In genomic region chr3:105790338-105790737, GRCm38 (mm10) we compare ENCODE assay signal across 19 mouse cellular contexts. TPM values are rescaled to one million over a fixed set of nuclear protein-coding genes. Genes with fewer than 3 reads are reported as not detected.
DNase-seq lines count a peak whose midpoint lies in the region; ATAC-seq and TF ChIP-seq lines count a peak whose summit lies in the region.
"Had no signal": no experiment of that assay in that cellular context is flagged by ENCODE, and none has a peak within 500 bp of the region (broad histone marks: within the 10 kb centered on the region; RNA-seq: fewer than 3 reads in every experiment).

No protein-coding gene starts in this region.

- TF ChIP-seq EP300 in liver, postnatal 0 days (IDR thresholded peaks at IDR 0.05; ENCODE audit: low read depth) = no peak
- TF ChIP-seq EP300 in stomach, postnatal 0 days (optimal IDR thresholded peaks at IDR 0.05) = no peak

- TF ChIP-seq POLR2A in liver, adult 2 months (IDR thresholded peaks at IDR 0.05; ENCODE audit: extremely low read depth, insufficient read depth, low read length) = no peak

- peak; percentile 59 for DNase-seq in liver, adult 2 months (ENCODE audit: extremely low read depth, low read depth, low spot score)
- DNase-seq in liver = no peak
- DNase-seq in liver, postnatal 0 days = peak; percentile 42
- DNase-seq in liver, embryonic 11.5 days (ENCODE audit: low spot score) = no peak
- DNase-seq in stomach, postnatal 0 days (ENCODE audit: low spot score) = no peak
- DNase-seq in heart, adult 9 months (ENCODE audit: low spot score in 2 of 2) = no peak
- DNase-seq: adrenal gland, adult 2 months; adrenal gland, adult 8-10 months; adrenal gland, postnatal 10 days; adrenal gland, postnatal 14 days; adrenal gland, postnatal 25 days; adrenal gland, postnatal 36 days; cerebellum, adult 11 months; cerebellum, adult 11-12 months had no signal

- H3K4me2 ChIP-seq in liver, embryonic 16.5 days (ENCODE audit: low read depth, low read length) = no peak overlapping the region
- H3K4me2 ChIP-seq in liver, embryonic 12.5 days = no peak overlapping the region
- no peak overlapping the region for H3K4me2 ChIP-seq in liver, postnatal 0 days (ENCODE audit: low read depth, low read length)
- no peak overlapping the region for H3K4me2 ChIP-seq in liver, embryonic 11.5 days
- no peak overlapping the region for H3K4me2 ChIP-seq in stomach, postnatal 0 days (replicated peaks; ENCODE audit: low read depth)

- no peak for TF ChIP-seq CTCF in liver, adult 2 months (IDR thresholded peaks at IDR 0.05; ENCODE audit: low read depth, low read length)
- TF ChIP-seq CTCF in liver, postnatal 0 days (IDR thresholded peaks at IDR 0.05; ENCODE audit: low read depth) = no peak
- no peak for TF ChIP-seq CTCF in stomach, postnatal 0 days (IDR thresholded peaks at IDR 0.05; ENCODE audit: low read depth)

- no peaks in the 10 kb centered on the region for H3K27me3 ChIP-seq in liver, adult 2 months (ENCODE audit: control insufficient read depth, insufficient read depth, low read length)
- no peaks in the 10 kb centered on the region for H3K27me3 ChIP-seq in liver, embryonic 16.5 days (ENCODE audit: control insufficient read depth, insufficient read depth, low read depth, low read length)
- H3K27me3 ChIP-seq in liver, embryonic 12.5 days (replicated peaks) = no peaks in the 10 kb centered on the region
- H3K27me3 ChIP-seq in liver, postnatal 0 days (ENCODE audit: insufficient read depth, low read length) = no peaks in the 10 kb centered on the region
- H3K27me3 ChIP-seq in liver, embryonic 11.5 days (replicated peaks; ENCODE audit: control insufficient read depth, insufficient read depth, low read length) = no peaks in the 10 kb centered on the region
- no peaks in the 10 kb centered on the region for H3K27me3 ChIP-seq in stomach, postnatal 0 days (ENCODE audit: control insufficient read depth, insufficient read depth, low read length)
- H3K27me3 ChIP-seq: CH12.LX, Patski had no signal

- no peaks in the 10 kb centered on the region; the same call in 1 of the 2 replicates for H3K36me3 ChIP-seq in liver, adult 2 months (ENCODE audit: control insufficient read depth, insufficient read depth, low read length)
- peaks cover 6% of the 10 kb centered on the region for H3K36me3 ChIP-seq in liver, embryonic 16.5 days (ENCODE audit: control insufficient read depth, insufficient read depth)
- H3K36me3 ChIP-seq in liver, embryonic 12.5 days = peaks cover 53% of the 10 kb centered on the region
- peaks cover 11% of the 10 kb centered on the region; the same call in 1 of the 2 replicates for H3K36me3 ChIP-seq in liver, postnatal 0 days (replicated peaks; ENCODE audit: insufficient read depth, low read length)
- H3K36me3 ChIP-seq in liver, embryonic 11.5 days (ENCODE audit: control insufficient read depth, insufficient read depth, low read length) = peaks cover 5% of the 10 kb centered on the region; the same call in 1 of the 2 replicates
- H3K36me3 ChIP-seq in stomach, postnatal 0 days (ENCODE audit: control insufficient read depth, insufficient read depth, low read length) = 0 out of 2 replicates have a peak, but pooled peaks cover 3% of the 10 kb centered on the region

- peak; percentile 39; the same call in 1 of the 2 replicates for ATAC-seq in liver, embryonic 16.5 days (ENCODE audit: low read depth)
- ATAC-seq in liver, embryonic 12.5 days = no peak
- ATAC-seq in liver, postnatal 0 days = peak; percentile 81
- ATAC-seq in liver, embryonic 11.5 days (replicated peaks; ENCODE audit: low FRiP score) = no peak
- ATAC-seq in stomach, postnatal 0 days (ENCODE audit: low FRiP score, low TSS enrichment) = peak; percentile 42; the same call in 1 of the 2 replicates
- ATAC-seq: Patski had no signal

- no peak overlapping the region for H3K4me3 ChIP-seq in liver, adult 2 months (ENCODE audit: insufficient read depth, low read depth, low read length)
- H3K4me3 ChIP-seq in liver, embryonic 16.5 days (ENCODE audit: low read depth, low read length) = no peak overlapping the region
- H3K4me3 ChIP-seq in liver, embryonic 12.5 days = no peak overlapping the region
- H3K4me3 ChIP-seq in liver, postnatal 0 days (ENCODE audit: low read depth, low read length) = no peak overlapping the region
- H3K4me3 ChIP-seq in liver, embryonic 11.5 days (ENCODE audit: low read depth, low read length) = no peak overlapping the region
- no peak overlapping the region for H3K4me3 ChIP-seq in stomach, postnatal 0 days (ENCODE audit: low read depth, low read length)

- H3K4me1 ChIP-seq in liver, adult 2 months (ENCODE audit: control insufficient read depth, insufficient read depth, low read length) = peaks cover 12% of the 10 kb centered on the region; the same call in 1 of the 2 replicates
- peaks cover 9% of the 10 kb centered on the region for H3K4me1 ChIP-seq in liver, embryonic 16.5 days (ENCODE audit: control insufficient read depth, low read depth, low read length)
- peaks cover 20% of the 10 kb centered on the region for H3K4me1 ChIP-seq in liver, embryonic 12.5 days
- H3K4me1 ChIP-seq in liver, postnatal 0 days (ENCODE audit: insufficient read depth) = peaks cover 10% of the 10 kb centered on the region
- H3K4me1 ChIP-seq in liver, embryonic 11.5 days (replicated peaks; ENCODE audit: control insufficient read depth, insufficient read depth, low read length) = peaks cover 2% of the 10 kb centered on the region; the same call in 1 of the 2 replicates
- H3K4me1 ChIP-seq in stomach, postnatal 0 days (replicated peaks; ENCODE audit: control insufficient read depth, insufficient read depth) = no peaks in the 10 kb centered on the region

- no peak overlapping the region for H3K9ac ChIP-seq in liver, adult 2 months (ENCODE audit: low read depth, low read length)
- H3K9ac ChIP-seq in liver, embryonic 16.5 days (ENCODE audit: low read depth, low read length) = no peak overlapping the region
- H3K9ac ChIP-seq in liver, embryonic 12.5 days = no peak overlapping the region
- no peak overlapping the region for H3K9ac ChIP-seq in liver, postnatal 0 days (replicated peaks)
- no peak overlapping the region for H3K9ac ChIP-seq in liver, embryonic 11.5 days (ENCODE audit: low read depth, low read length)
- no peak overlapping the region for H3K9ac ChIP-seq in stomach, postnatal 0 days (ENCODE audit: low read length)

- H3K79me2 ChIP-seq in liver, adult 2 months (ENCODE audit: control insufficient read depth, insufficient read depth, low read length) = peaks cover 32% of the 10 kb centered on the region; the same call in 1 of the 2 replicates

- H3K9me3 ChIP-seq in liver, embryonic 16.5 days (replicated peaks; ENCODE audit: control insufficient read depth, low read length) = no peaks in the 10 kb centered on the region
- H3K9me3 ChIP-seq in liver, embryonic 12.5 days (replicated peaks) = no peaks in the 10 kb centered on the region
- no peaks in the 10 kb centered on the region for H3K9me3 ChIP-seq in liver, postnatal 0 days (ENCODE audit: low read length)
- no peaks in the 10 kb centered on the region for H3K9me3 ChIP-seq in liver, embryonic 11.5 days (ENCODE audit: control insufficient read depth, low read length)
- no peaks in the 10 kb centered on the region for H3K9me3 ChIP-seq in stomach, postnatal 0 days (ENCODE audit: control insufficient read depth, low read length)
- H3K9me3 ChIP-seq: G1E had no signal

- no peak overlapping the region for H3K27ac ChIP-seq in liver, adult 2 months (replicated peaks; ENCODE audit: insufficient read depth, low read depth, low read length)
- H3K27ac ChIP-seq in liver, embryonic 16.5 days (ENCODE audit: low read length) = no peak overlapping the region
- H3K27ac ChIP-seq in liver, embryonic 12.5 days = no peak overlapping the region
- H3K27ac ChIP-seq in liver, postnatal 0 days (ENCODE audit: low read depth) = 0 out of 2 replicates have a peak overlapping the region, but pooled peaks have one; percentile 46
- no peak overlapping the region for H3K27ac ChIP-seq in liver, embryonic 11.5 days (ENCODE audit: low read depth, low read length)
- H3K27ac ChIP-seq in stomach, postnatal 0 days (replicated peaks) = no peak overlapping the region

- WGBS in liver, adult 2 months = 20% methylated on average over 1 of the region's 1 CpGs
- WGBS in liver, embryonic 16.5 days (ENCODE audit: insufficient replicate concordance) = 90% methylated on average over 1 of the region's 1 CpGs
- 83% methylated on average over 1 of the region's 1 CpGs for WGBS in liver, embryonic 12.5 days (ENCODE audit: insufficient replicate concordance)
- WGBS in liver, postnatal 0 days (ENCODE audit: insufficient replicate concordance) = 79% methylated on average over 1 of the region's 1 CpGs
- WGBS in liver, embryonic 11.5 days = 90% methylated on average over 1 of the region's 1 CpGs
- WGBS in stomach, postnatal 0 days = 66% methylated on average over 1 of the region's 1 CpGs

RNA-seq across cellular contexts. Expression of gene Rap1a, which starts 10.8 kb away (rescaled TPM):
- 50.9 and 65.2 TPM in 2 replicates for total RNA-seq in liver, adult 2 months (2014; rRNA removed)
- 8.7 and 10.0 TPM in 2 replicates for polyA plus RNA-seq in liver, adult 2 months (2012; rRNA removed)
- polyA plus RNA-seq in liver, embryonic 16.5 days (2015; fragmentation: Nextera tagmentation; extraction: Ambion mirVana) = 98.9 and 102 TPM in 2 replicates
- 114 and 122 TPM in 2 replicates for polyA plus RNA-seq in liver, embryonic 12.5 days (2016; fragmentation: Nextera tagmentation; extraction: Ambion mirVana)
- polyA plus RNA-seq in liver, postnatal 0 days (2015; fragmentation: Nextera tagmentation; extraction: Ambion mirVana) = 89.0 and 93.3 TPM in 2 replicates
- 114 and 121 TPM in 2 replicates for polyA plus RNA-seq in liver, embryonic 11.5 days (2014; fragmentation: Nextera tagmentation; extraction: Ambion mirVana)
- polyA plus RNA-seq in stomach, postnatal 0 days (2015; fragmentation: Nextera tagmentation; extraction: Ambion mirVana) = 119 and 120 TPM in 2 replicates

Comparison
In these comparisons a context has a peak if more than half of its experiments do, and no peak if none do; other contexts are left out.
1. DNase-seq: peak in liver, adult 2 months (single experiment) and liver, postnatal 0 days (single experiment); none in liver (single experiment), liver, embryonic 11.5 days (single experiment), stomach, postnatal 0 days (single experiment) and heart, adult 9 months (0 of 2).
2. ATAC-seq: peak in liver, embryonic 16.5 days (single experiment), liver, postnatal 0 days (single experiment) and stomach, postnatal 0 days (single experiment); none in liver, embryonic 12.5 days (single experiment) and liver, embryonic 11.5 days (single experiment).